Mouse (Mus musculus) olfactory bulb, adult 2 months (tissue): ENCODE measurements around the gene Gm6337. TPM values are rescaled to one million over a fixed set of nuclear protein-coding genes. Genes with fewer than 3 reads are reported as not detected.
"Not testable (repeated sequence)": the region's sequence is repeated elsewhere in the genome, so short reads cannot be mapped to it uniquely, and the experiment has no call there.

ENCODE experiments used
- H3K27ac ChIP-seq: fragments of 200-500 bp; 2 replicates; pipeline ENCODE4 v1.5.1; 2012; ENCODE audit warnings: low read depth, low read length; ENCODE audit not compliant: insufficient read depth
- H3K4me1 ChIP-seq: fragments of 200-500 bp; 2 replicates; pipeline ENCODE4 v1.6.1; 2012; ENCODE audit warnings: low read length; ENCODE audit not compliant: control insufficient read depth, insufficient read depth
- H3K4me3 ChIP-seq: fragments of 200-500 bp; 2 replicates; pipeline ENCODE4 v1.5.1; 2012; ENCODE audit warnings: mild to moderate bottlenecking, low read depth, low read length, moderate library complexity; ENCODE audit not compliant: insufficient read depth
- WGBS: fragments of 180-500 bp; shearing (Covaris S2); methylation state at CpG from one replicate; pipeline ENCODE4 v1.1.7; 2018; 5-methylcytosine and 5-hydroxymethylcytosine counted together
- polyA plus RNA-seq: library from polyadenylated mRNA; stranded (reverse); fragments of >200 nt; gene quantifications from 2 replicates; pipeline ENCODE4 v1.2.4, GENCODE M21; 2012; ENCODE audit warnings: low replicate concordance; ENCODE audit not compliant: missing spikeins, insufficient read depth, insufficient read length

Gm6337 gene
- polyA plus RNA-seq = not detected in 2 replicates

- not testable (repeated sequence) for H3K4me1 ChIP-seq, H3K4me3 ChIP-seq, H3K27ac ChIP-seq
- WGBS = 91% methylated on average over 4 of the region's 4 CpGs
These were observed at the start of gene Gm6337 for GRCm38 (mm10) chr14:6058167-6058566. Gene Gm6337 (minus strand): TSS chr14:6058267.

DNA sequence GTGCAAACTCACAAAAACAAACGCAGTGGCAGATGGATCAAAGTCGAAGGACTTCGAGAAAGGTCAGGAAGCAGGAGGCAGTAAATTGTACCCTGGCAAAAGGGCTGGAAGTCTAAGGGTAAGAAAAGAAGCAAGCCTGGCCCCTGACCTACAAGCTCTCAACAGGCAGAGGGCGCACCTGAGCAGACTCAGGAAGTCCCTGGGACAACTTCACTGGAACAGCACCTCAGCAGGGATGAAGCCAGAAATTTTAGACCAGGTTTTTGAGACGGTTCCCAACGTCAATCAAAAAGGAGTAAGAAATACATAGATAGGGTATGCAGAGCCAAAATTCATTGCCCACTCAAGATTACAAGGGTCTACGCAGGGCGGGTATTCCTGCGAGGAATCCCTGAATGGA is 49.4 kb upstream of the Gm6337 start:
- not testable (repeated sequence) for H3K4me3 ChIP-seq, H3K27ac ChIP-seq, H3K4me1 ChIP-seq
- 9% methylated on average over 9 of the region's 9 CpGs for WGBS

DNA sequence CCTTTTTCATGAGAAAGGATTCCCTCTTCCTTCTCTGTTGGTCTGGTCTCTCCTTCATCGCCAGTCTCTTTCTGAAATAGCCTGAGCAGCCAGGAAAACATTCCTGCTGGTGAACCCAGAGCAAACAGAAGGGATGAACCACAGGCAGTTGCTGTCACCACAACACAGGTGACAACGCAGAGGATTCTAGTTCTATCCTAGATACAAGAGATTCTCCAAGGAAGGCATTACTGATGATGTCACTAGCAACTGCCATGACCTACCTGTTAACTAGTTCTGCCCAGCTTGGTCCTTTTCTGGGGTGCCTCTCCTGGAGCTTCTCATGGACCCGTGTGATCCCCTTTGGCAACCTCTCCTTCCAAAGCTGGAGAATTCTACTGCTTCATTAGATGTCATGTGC is 35.8 kb upstream of the Gm6337 start, which contains the start of gene Gm8206:
Gene Gm8206 (minus strand): TSS at position 101 of the 400 bp plus-strand sequence.
- 85% methylated on average over 2 of the region's 3 CpGs for WGBS
- not testable (repeated sequence) for H3K4me3 ChIP-seq, H3K27ac ChIP-seq, H3K4me1 ChIP-seq

Other genes starting within 250 kb of the Gm6337 start
- gene Gm3424, start 227.9 kb downstream of the Gm6337 start, polyA plus RNA-seq = not detected in 2 replicates
- gene Gm8237, start 177.9 kb downstream of the Gm6337 start, polyA plus RNA-seq = not detected in 2 replicates
- gene Gm3248, start 96.5 kb downstream of the Gm6337 start, polyA plus RNA-seq = not detected in 2 replicates
- not detected in 2 replicates for gene Gm3453, start 79.1 kb downstream of the Gm6337 start, polyA plus RNA-seq
- not detected in 2 replicates for gene Gm8206, start 35.7 kb upstream of the Gm6337 start, polyA plus RNA-seq
- not detected in 2 replicates for gene Gm3468, start 50.4 kb upstream of the Gm6337 start, polyA plus RNA-seq
- gene Gm3476, start 67.5 kb upstream of the Gm6337 start, polyA plus RNA-seq = not detected in 2 replicates
- not detected in 2 replicates for gene Gm21560, start 161.0 kb upstream of the Gm6337 start, polyA plus RNA-seq
- not detected in 2 replicates for gene Gm3411, start 229.0 kb upstream of the Gm6337 start, polyA plus RNA-seq
- not detected in 2 replicates for gene Gm21103, start 246.6 kb upstream of the Gm6337 start, polyA plus RNA-seq